Mouse (Mus musculus) embryonic facial prominence, embryonic 15.5 days (tissue): ENCODE results near the gene Shank1. TPM values are rescaled to one million over a fixed set of nuclear protein-coding genes. Genes with fewer than 3 reads are reported as not detected.

ENCODE experiments used
- ATAC-seq: fragments of 200-750 bp; cut with Nextera tagmentation; 2 replicates; pipeline ENCODE4 v1.8.0; 2017; ENCODE audit warnings: low read depth, moderate TSS enrichment; ENCODE audit not compliant: insufficient number of reproducible peaks, low FRiP score, low TSS enrichment
- H3K27ac ChIP-seq: fragments of 300-500 bp; sonication (generic); replicated peaks from 2 replicates; pipeline ENCODE4 v1.5.1; 2015; ENCODE audit warnings: mild to moderate bottlenecking, inconsistent platforms
- H3K27me3 ChIP-seq: fragments of 300-500 bp; sonication (generic); 2 replicates; pipeline ENCODE4 v1.6.1; 2015; ENCODE audit warnings: inconsistent platforms
- H3K36me3 ChIP-seq: fragments of 300-500 bp; sonication (generic); 2 replicates; pipeline ENCODE4 v1.6.1; 2015; ENCODE audit warnings: mild to moderate bottlenecking, inconsistent platforms
- H3K4me1 ChIP-seq: fragments of 300-500 bp; sonication (generic); 2 replicates; pipeline ENCODE4 v1.6.1; 2015; ENCODE audit warnings: inconsistent platforms
- H3K4me2 ChIP-seq: fragments of 300-500 bp; sonication (generic); replicated peaks from 2 replicates; pipeline ENCODE4 v1.6.1; 2015; ENCODE audit warnings: mild to moderate bottlenecking, inconsistent platforms
- H3K4me3 ChIP-seq: fragments of 300-500 bp; sonication (generic); replicated peaks from 2 replicates; pipeline ENCODE4 v1.5.1; 2015; ENCODE audit warnings: mild to moderate bottlenecking, inconsistent platforms
- H3K9ac ChIP-seq: fragments of 300-500 bp; sonication (generic); 2 replicates; pipeline ENCODE4 v1.6.1; 2015; ENCODE audit warnings: inconsistent platforms
- H3K9me3 ChIP-seq: fragments of 300-500 bp; sonication (generic); replicated peaks from 2 replicates; pipeline ENCODE4 v1.6.1; 2016; ENCODE audit warnings: inconsistent platforms
- WGBS: fragments of 180-500 bp; shearing (Covaris S2); methylation state at CpG from one replicate; pipeline ENCODE4 v1.1.7; 2015; 5-methylcytosine and 5-hydroxymethylcytosine counted together
- polyA plus RNA-seq: library from polyadenylated mRNA; unstranded; fragments of >200 nt; fragmentation: Nextera tagmentation; extraction: Ambion mirVana; gene quantifications from 2 replicates; pipeline ENCODE4 v1.2.1, GENCODE M21; 2015

Gene Shank1
- polyA plus RNA-seq, 1 experiment from 2014 or later = 6.1 TPM

DNA sequence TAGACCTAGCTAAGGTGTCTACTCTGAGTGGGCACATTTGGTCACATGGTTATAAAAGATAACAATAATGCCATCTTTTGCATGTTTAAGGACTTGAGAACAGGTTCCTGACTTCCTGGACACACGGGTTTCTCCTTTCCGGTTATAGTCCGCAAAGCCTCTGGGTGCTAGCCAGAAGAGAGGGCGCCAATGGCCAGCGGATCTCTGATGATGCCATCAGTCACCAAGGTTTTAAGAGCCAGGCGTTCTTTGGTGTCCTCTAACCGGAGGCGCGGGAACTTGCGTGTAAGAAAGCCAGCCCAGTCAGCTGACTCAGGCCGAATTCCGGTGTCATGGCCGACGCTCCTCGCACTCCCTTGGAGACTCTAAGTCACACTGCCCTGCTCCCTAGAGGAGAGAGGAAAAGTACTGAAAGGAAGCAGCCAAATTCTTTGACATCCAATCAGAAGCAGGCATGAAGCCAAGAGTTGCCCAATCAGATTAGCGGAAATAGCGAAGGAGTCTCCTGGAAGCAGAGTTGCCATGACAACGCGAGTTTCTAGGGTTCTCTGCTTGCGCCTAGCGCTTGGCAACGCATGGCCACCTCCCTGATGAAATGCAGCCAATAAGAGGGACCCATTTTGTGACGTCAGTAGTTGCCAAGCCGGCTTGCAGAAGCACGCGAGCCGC lies 95.4 kb downstream of the Shank1 start:
- H3K4me2 ChIP-seq = peak overlapping the region; percentile 52
- 2% methylated on average over 27 of the region's 27 CpGs for WGBS
- H3K4me3 ChIP-seq = peak overlapping the region; percentile 49
- H3K27me3 ChIP-seq = peaks cover 4% of the 10 kb centered on the region; the same call in 1 of the 2 replicates
- no peaks in the 10 kb centered on the region for H3K9me3 ChIP-seq
- H3K4me1 ChIP-seq = peaks cover 4% of the 10 kb centered on the region; the same call in 1 of the 2 replicates
- peak overlapping the region; percentile 18; the same call in 1 of the 2 replicates for H3K27ac ChIP-seq
- H3K9ac ChIP-seq = no peak overlapping the region
- no peaks in the 10 kb centered on the region for H3K36me3 ChIP-seq
- ATAC-seq = peak; percentile 95

DNA sequence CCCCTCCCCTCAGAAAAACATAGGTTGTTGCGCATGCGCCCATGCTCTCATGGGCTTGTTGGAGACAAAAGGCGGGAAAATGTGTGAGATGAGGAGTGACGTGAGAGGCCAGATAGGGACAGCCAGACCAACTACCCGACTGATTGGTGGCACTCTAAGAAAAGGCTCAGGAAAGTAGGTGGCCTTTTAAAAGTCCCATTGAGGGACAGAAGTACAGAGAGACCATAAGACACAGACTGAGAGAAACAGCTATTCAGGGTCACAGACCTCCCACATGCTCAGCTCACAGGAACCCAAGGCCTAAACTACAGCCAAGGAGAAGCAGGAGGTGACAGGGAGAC lies 95.9 kb downstream of the Shank1 start:
- Histone ChIP-seq H3K4me1 (peaks cover 4% of the 10 kb centered on the region; the same call in 1 of the 2 replicates), H3K9me3 (no peaks in the 10 kb centered on the region), H3K9ac (no peak overlapping the region), H3K27ac (no peak overlapping the region), H3K36me3 (no peaks in the 10 kb centered on the region), H3K4me2 (peak overlapping the region; percentile 52), H3K27me3 (peaks cover 4% of the 10 kb centered on the region; the same call in 1 of the 2 replicates), H3K4me3 (peak overlapping the region; percentile 49)
- no peak for ATAC-seq
- whole genome bisulfite sequencing = under 1% methylated on average over 5 of the region's 5 CpGs

Other genes with a start within 250 kb of the Shank1 start
- not detected in 2 replicates for gene Klk1b21, start 207.9 kb upstream of the Shank1 start, polyA plus RNA-seq
- gene Klk1b22, start 197.6 kb upstream of the Shank1 start, polyA plus RNA-seq = not detected in 2 replicates
- not detected in 2 replicates for gene Klk1b16, start 173.5 kb upstream of the Shank1 start, polyA plus RNA-seq
- gene Klk1b24, start 122.0 kb upstream of the Shank1 start, polyA plus RNA-seq = not detected in 2 replicates
- not detected in 2 replicates for gene Klk1b3, start 112.1 kb upstream of the Shank1 start, polyA plus RNA-seq
- gene Klk1b4, start 102.8 kb upstream of the Shank1 start, polyA plus RNA-seq = not detected in 2 replicates
- not detected in 2 replicates for gene Klk1b5, start 94.3 kb upstream of the Shank1 start, polyA plus RNA-seq
- not detected in 2 replicates for gene Klk1, start 84.9 kb upstream of the Shank1 start, polyA plus RNA-seq
- gene Gm36864, start 74.1 kb upstream of the Shank1 start, polyA plus RNA-seq = 0.24 TPM in 1 of 2 replicates, not detected in the other
- gene 1700028J19Rik, start 63.6 kb upstream of the Shank1 start, polyA plus RNA-seq = 1.1 and 1.3 TPM in 2 replicates
- gene 2410002F23Rik, start 63.5 kb upstream of the Shank1 start, polyA plus RNA-seq = 151 and 162 TPM in 2 replicates
- 0.23 and 0.30 TPM in 2 replicates for gene Acp4, start 52.9 kb upstream of the Shank1 start, polyA plus RNA-seq
- gene Gm15517, start 48.8 kb upstream of the Shank1 start, polyA plus RNA-seq = not detected in 2 replicates
- 26.1 and 28.1 TPM in 2 replicates for gene Clec11a, start 3.4 kb upstream of the Shank1 start, polyA plus RNA-seq
- gene Syt3, start 73.8 kb downstream of the Shank1 start, polyA plus RNA-seq = 2.7 and 3.4 TPM in 2 replicates
- 1.4 and 1.5 TPM in 2 replicates for gene 1700008O03Rik, start 75.6 kb downstream of the Shank1 start, polyA plus RNA-seq
- 1.3 TPM in 2 replicates for gene Lrrc4b, start 118.8 kb downstream of the Shank1 start, polyA plus RNA-seq
- gene Aspdh, start 155.1 kb downstream of the Shank1 start, polyA plus RNA-seq = 0.20 and 0.81 TPM in 2 replicates
- gene Josd2, start 157.7 kb downstream of the Shank1 start, polyA plus RNA-seq = 121 and 124 TPM in 2 replicates
- 140 and 149 TPM in 2 replicates for gene Emc10, start 186.3 kb downstream of the Shank1 start, polyA plus RNA-seq
- gene Fam71e1, start 186.3 kb downstream of the Shank1 start, polyA plus RNA-seq = 12.0 and 14.7 TPM in 2 replicates
- 0.18 and 0.81 TPM in 2 replicates for gene Mybpc2, start 214.4 kb downstream of the Shank1 start, polyA plus RNA-seq
- 1.2 and 1.4 TPM in 2 replicates for gene Spib, start 221.8 kb downstream of the Shank1 start, polyA plus RNA-seq
- 77.9 and 86.2 TPM in 2 replicates for gene Pold1, start 238.6 kb downstream of the Shank1 start, polyA plus RNA-seq
- 76.9 and 83.4 TPM in 2 replicates for gene Nr1h2, start 243.7 kb downstream of the Shank1 start, polyA plus RNA-seq